Mouse (Mus musculus) heart, embryonic 12.5 days (tissue): ENCODE data around the gene Cpne5. TPM values are rescaled to one million over a fixed set of nuclear protein-coding genes. Genes with fewer than 3 reads are reported as not detected.

Source experiments
- ATAC-seq: fragments of 200-750 bp; cut with Nextera tagmentation; 2 replicates; pipeline ENCODE4 v1.8.0; 2017; ENCODE audit warnings: moderate TSS enrichment, moderate library complexity; ENCODE audit not compliant: insufficient number of reproducible peaks, low FRiP score
- H3K27ac ChIP-seq: fragments of 300-500 bp; sonication (generic); 2 replicates; pipeline ENCODE4 v1.5.1; 2016; ENCODE audit warnings: mild to moderate bottlenecking, moderate library complexity; ENCODE audit not compliant: poor library complexity, severe bottlenecking
- H3K27me3 ChIP-seq: fragments of 300-500 bp; sonication (generic); replicated peaks from 2 replicates; pipeline ENCODE4 v1.6.1; 2016; ENCODE audit warnings: mild to moderate bottlenecking, moderate library complexity
- H3K36me3 ChIP-seq: fragments of 300-500 bp; sonication (generic); 2 replicates; pipeline ENCODE4 v1.6.1; 2016; ENCODE audit warnings: mild to moderate bottlenecking, moderate library complexity
- H3K4me1 ChIP-seq: fragments of 300-500 bp; sonication (generic); replicated peaks from 2 replicates; pipeline ENCODE4 v1.6.1; 2016; ENCODE audit warnings: mild to moderate bottlenecking
- H3K4me2 ChIP-seq: fragments of 300-500 bp; sonication (generic); 2 replicates; pipeline ENCODE4 v1.6.1; 2016; ENCODE audit warnings: mild to moderate bottlenecking, moderate library complexity
- H3K4me3 ChIP-seq: fragments of 300-500 bp; sonication (generic); 2 replicates; pipeline ENCODE4 v1.5.1; 2016; ENCODE audit warnings: mild to moderate bottlenecking
- H3K9ac ChIP-seq: fragments of 300-500 bp; sonication (generic); 2 replicates; pipeline ENCODE4 v1.6.1; 2016; ENCODE audit warnings: mild to moderate bottlenecking, moderate library complexity
- H3K9me3 ChIP-seq: fragments of 300-500 bp; sonication (generic); replicated peaks from 2 replicates; pipeline ENCODE4 v1.6.1; 2016; ENCODE audit warnings: mild to moderate bottlenecking, moderate library complexity
- WGBS: fragments of 180-500 bp; shearing (Covaris S2); methylation state at CpG from one replicate; pipeline ENCODE4 v1.1.7; 2016; 5-methylcytosine and 5-hydroxymethylcytosine counted together
- polyA plus RNA-seq: library from polyadenylated mRNA; unstranded; fragments of >200 nt; fragmentation: Nextera tagmentation; extraction: Ambion mirVana; gene quantifications from 2 replicates; pipeline ENCODE4 v1.2.1, GENCODE M21; 2016

The Cpne5 gene
- polyA plus RNA-seq, 1 experiment from 2014 or later = 24.1 TPM

- WGBS = 67% methylated on average over 6 of the region's 6 CpGs
- H3K36me3 ChIP-seq = no peaks in the 10 kb centered on the region
- H3K9ac ChIP-seq = no peak overlapping the region
- H3K9me3 ChIP-seq = no peaks in the 10 kb centered on the region
- H3K4me2 ChIP-seq = no peak overlapping the region
- no peak for ATAC-seq
- H3K27ac ChIP-seq = no peak overlapping the region
- H3K27me3 ChIP-seq = no peaks in the 10 kb centered on the region; the same call in 1 of the 2 replicates
- no peaks in the 10 kb centered on the region for H3K4me1 ChIP-seq
- H3K4me3 ChIP-seq = no peak overlapping the region
These were observed 101.7 kb downstream of the Cpne5 start for GRCm38 (mm10) chr17:29136236-29136635.

GRCm38 (mm10) chr17:29135066-29135465 is 102.9 kb downstream of the Cpne5 start:
- no peaks in the 10 kb centered on the region; the same call in 1 of the 2 replicates for H3K27me3 ChIP-seq
- no peaks in the 10 kb centered on the region for H3K36me3 ChIP-seq
- no peaks in the 10 kb centered on the region for H3K9me3 ChIP-seq
- no peak for ATAC-seq
- no peaks in the 10 kb centered on the region for H3K4me1 ChIP-seq
- WGBS = 49% methylated on average over 5 of the region's 5 CpGs
- H3K4me2 ChIP-seq = no peak overlapping the region
- no peak overlapping the region for H3K27ac ChIP-seq
- no peak overlapping the region for H3K4me3 ChIP-seq
- H3K9ac ChIP-seq = no peak overlapping the region

- no peaks in the 10 kb centered on the region for H3K4me1 ChIP-seq
- no peaks in the 10 kb centered on the region; the same call in 1 of the 2 replicates for H3K27me3 ChIP-seq
- no peak overlapping the region for H3K27ac ChIP-seq
- H3K9me3 ChIP-seq = no peaks in the 10 kb centered on the region
- ATAC-seq = no peak
- 61% methylated on average over 5 of the region's 5 CpGs for WGBS
- H3K4me2 ChIP-seq = no peak overlapping the region
- H3K4me3 ChIP-seq = no peak overlapping the region
- H3K36me3 ChIP-seq = no peaks in the 10 kb centered on the region
- H3K9ac ChIP-seq = no peak overlapping the region
These were observed 108.6 kb downstream of the Cpne5 start for GRCm38 (mm10) chr17:29129341-29129740.

GRCm38 (mm10) chr17:29126561-29126960 is 111.4 kb downstream of the Cpne5 start:
- Histone ChIP-seq H3K9ac (no peak overlapping the region), H3K36me3 (no peaks in the 10 kb centered on the region), H3K9me3 (no peaks in the 10 kb centered on the region), H3K27ac (no peak overlapping the region), H3K27me3 (no peaks in the 10 kb centered on the region), H3K4me2 (no peak overlapping the region), H3K4me3 (no peak overlapping the region), H3K4me1 (no peaks in the 10 kb centered on the region)
- no peak for ATAC-seq
- 81% methylated on average over 3 of the region's 3 CpGs for WGBS

- Histone ChIP-seq H3K27me3 (0 out of 2 replicates have a peak, but pooled peaks cover 3% of the 10 kb centered on the region), H3K9ac (no peak overlapping the region), H3K36me3 (no peaks in the 10 kb centered on the region), H3K4me2 (no peak overlapping the region), H3K9me3 (no peaks in the 10 kb centered on the region), H3K4me3 (no peak overlapping the region), H3K4me1 (0 out of 2 replicates have a peak, but pooled peaks cover 3% of the 10 kb centered on the region), H3K27ac (no peak overlapping the region)
- no peak for ATAC-seq
- WGBS = 63% methylated on average over 6 of the region's 6 CpGs
These were observed 114.3 kb downstream of the Cpne5 start for GRCm38 (mm10) chr17:29123578-29124174.

GRCm38 (mm10) chr17:29122817-29123216 is 115.2 kb downstream of the Cpne5 start:
- Histone ChIP-seq H3K4me3 (no peak overlapping the region), H3K27ac (no peak overlapping the region), H3K27me3 (peaks cover 7% of the 10 kb centered on the region; the same call in 1 of the 2 replicates), H3K9ac (no peak overlapping the region), H3K36me3 (no peaks in the 10 kb centered on the region), H3K9me3 (no peaks in the 10 kb centered on the region), H3K4me2 (no peak overlapping the region), H3K4me1 (0 out of 2 replicates have a peak, but pooled peaks cover 3% of the 10 kb centered on the region)
- WGBS = 72% methylated on average over 6 of the region's 6 CpGs
- ATAC-seq = no peak

GRCm38 (mm10) chr17:29120666-29121065 is 117.3 kb downstream of the Cpne5 start:
- Histone ChIP-seq H3K27me3 (peaks cover 7% of the 10 kb centered on the region; the same call in 1 of the 2 replicates), H3K4me1 (0 out of 2 replicates have a peak, but pooled peaks cover 3% of the 10 kb centered on the region), H3K27ac (no peak overlapping the region), H3K9me3 (no peaks in the 10 kb centered on the region), H3K4me2 (no peak overlapping the region), H3K36me3 (no peaks in the 10 kb centered on the region), H3K9ac (no peak overlapping the region), H3K4me3 (no peak overlapping the region)
- no peak for ATAC-seq
- 67% methylated on average over 12 of the region's 12 CpGs for WGBS

- WGBS = 63% methylated on average over 5 of the region's 5 CpGs
These were observed 119.9 kb downstream of the Cpne5 start for GRCm38 (mm10) chr17:29118057-29118456.

GRCm38 (mm10) chr17:29117006-29117648 is 120.8 kb downstream of the Cpne5 start:
- H3K27ac ChIP-seq = no peak overlapping the region
- no peaks in the 10 kb centered on the region; the same call in 1 of the 2 replicates for H3K9me3 ChIP-seq
- 0 out of 2 replicates have a peak, but pooled peaks cover 3% of the 10 kb centered on the region for H3K4me1 ChIP-seq
- no peak overlapping the region for H3K9ac ChIP-seq
- 57% methylated on average over 8 of the region's 8 CpGs for WGBS
- peaks cover 7% of the 10 kb centered on the region; the same call in 1 of the 2 replicates for H3K27me3 ChIP-seq
- no peak overlapping the region for H3K4me3 ChIP-seq
- ATAC-seq = 0 out of 2 replicates have a peak, but pooled peaks have one; percentile 22
- H3K4me2 ChIP-seq = no peak overlapping the region
- H3K36me3 ChIP-seq = no peaks in the 10 kb centered on the region

More at GRCm38 (mm10) chr17:29118057-29118456, 119.9 kb downstream of the Cpne5 start:
- H3K36me3 ChIP-seq = no peaks in the 10 kb centered on the region
- no peaks in the 10 kb centered on the region for H3K9me3 ChIP-seq
- H3K4me3 ChIP-seq = no peak overlapping the region
- no peak for ATAC-seq
- H3K9ac ChIP-seq = no peak overlapping the region
- no peak overlapping the region for H3K27ac ChIP-seq
- 0 out of 2 replicates have a peak, but pooled peaks cover 3% of the 10 kb centered on the region for H3K4me1 ChIP-seq
- H3K27me3 ChIP-seq = peaks cover 7% of the 10 kb centered on the region; the same call in 1 of the 2 replicates
- H3K4me2 ChIP-seq = no peak overlapping the region

GRCm38 (mm10) chr17:29116023-29116422 is 121.9 kb downstream of the Cpne5 start:
- no peak overlapping the region for H3K27ac ChIP-seq
- H3K27me3 ChIP-seq = peaks cover 7% of the 10 kb centered on the region; the same call in 1 of the 2 replicates
- 0 out of 2 replicates have a peak, but pooled peaks cover 3% of the 10 kb centered on the region for H3K4me1 ChIP-seq
- H3K4me2 ChIP-seq = no peak overlapping the region
- H3K4me3 ChIP-seq = no peak overlapping the region
- no peaks in the 10 kb centered on the region for H3K36me3 ChIP-seq
- WGBS = 70% methylated on average over 12 of the region's 12 CpGs
- no peak overlapping the region for H3K9ac ChIP-seq
- ATAC-seq = no peak
- H3K9me3 ChIP-seq = no peaks in the 10 kb centered on the region; the same call in 1 of the 2 replicates

- 82% methylated on average over 13 of the region's 13 CpGs for WGBS
- no peak for ATAC-seq
- Histone ChIP-seq H3K27ac (no peak within 1 kb of the TSS), H3K9ac (no peak within 1 kb of the TSS), H3K9me3 (no peaks in the 10 kb centered on the region; the same call in 1 of the 2 replicates), H3K4me3 (no peak within 1 kb of the TSS), H3K4me2 (no peak within 1 kb of the TSS), H3K36me3 (no peaks in the 10 kb centered on the region), H3K27me3 (peaks cover 4% of the 10 kb centered on the region; the same call in 1 of the 2 replicates), H3K4me1 (no peaks in the 10 kb centered on the region)
These were observed 124.2 kb downstream of the Cpne5 start, which contains the start of gene Rab44 for GRCm38 (mm10) chr17:29113591-29114352. TSS of gene Rab44 (plus strand) at chr17:29114145.
